9 mouse cellular contexts compared by ENCODE assay signal in genomic region chr6:54631462-54631861, GRCm38 (mm10). TPM values are rescaled to one million over a fixed set of nuclear protein-coding genes. Genes with fewer than 3 reads are reported as not detected.
DNase-seq lines count a peak whose midpoint lies in the region; ATAC-seq lines count a peak whose summit lies in the region.
"Had no signal": no experiment of that assay in that cellular context is flagged by ENCODE, and none has a peak within 500 bp of the region (broad histone marks: within the 10 kb centered on the region; RNA-seq: fewer than 3 reads in every experiment).

No protein-coding gene starts in this region.

- H3K4me2 ChIP-seq in kidney, embryonic 14.5 days (replicated peaks; ENCODE audit: low read depth, low read length), result no peak overlapping the region

- H3K27ac ChIP-seq in kidney, embryonic 14.5 days (ENCODE audit: low read depth, low read length), result no peak overlapping the region
- no peak overlapping the region for H3K27ac ChIP-seq in limb, embryonic 10.5 days
- H3K27ac ChIP-seq: macrophage had no signal

- no peaks in the 10 kb centered on the region for H3K9me3 ChIP-seq in kidney, embryonic 14.5 days (ENCODE audit: control insufficient read depth, low read length)
- H3K9me3 ChIP-seq in limb, embryonic 10.5 days (replicated peaks), result no peaks in the 10 kb centered on the region

- 51% methylated on average over 3 of the region's 3 CpGs for WGBS in kidney, embryonic 14.5 days
- WGBS in limb, embryonic 10.5 days, result 54% methylated on average over 3 of the region's 3 CpGs

- no peak for ATAC-seq in kidney, embryonic 14.5 days (ENCODE audit: low FRiP score, low TSS enrichment)
- ATAC-seq in megakaryocyte-erythroid progenitor cell, adult 5-6 weeks (replicated peaks; ENCODE audit: low FRiP score, low TSS enrichment, poor library complexity, severe bottlenecking), result 0 out of 2 replicates have a peak, but pooled peaks have one; percentile 30
- no peak for ATAC-seq in granulocyte monocyte progenitor cell, adult 5-6 weeks (replicated peaks; ENCODE audit: poor library complexity, severe bottlenecking)

- no peaks in the 10 kb centered on the region for H3K4me1 ChIP-seq in kidney, embryonic 14.5 days (ENCODE audit: control insufficient read depth, insufficient read depth, low read length)
- no peaks in the 10 kb centered on the region for H3K4me1 ChIP-seq in limb, embryonic 10.5 days

- H3K27me3 ChIP-seq in kidney, embryonic 14.5 days (ENCODE audit: control insufficient read depth, insufficient read depth, low read length), result no peaks in the 10 kb centered on the region
- H3K27me3 ChIP-seq in limb, embryonic 10.5 days (ENCODE audit: low read depth, poor library complexity, severe bottlenecking), result no peaks in the 10 kb centered on the region

- no peak overlapping the region for H3K9ac ChIP-seq in kidney, embryonic 14.5 days (ENCODE audit: low read depth, low read length)

- H3K4me3 ChIP-seq in kidney, embryonic 14.5 days (ENCODE audit: low read length), result no peak overlapping the region
- H3K4me3 ChIP-seq in limb, embryonic 10.5 days, result no peak overlapping the region

- DNase-seq in cerebellum, adult 18-20 months, result peak; percentile 24 to 27
- DNase-seq in cerebellum, adult 11-12 months, result no peak
- peak; percentile 11 to 17 for DNase-seq in kidney, postnatal 4 days
- DNase-seq in T-cell, adult 2 months (ENCODE audit: low spot score), result peak; percentile 37
- no peak for DNase-seq in limb, embryonic 10.5 days (ENCODE audit: low spot score)

- H3K36me3 ChIP-seq in kidney, embryonic 14.5 days (ENCODE audit: control insufficient read depth, insufficient read depth, low read length), result peaks cover 20% of the 10 kb centered on the region; the same call in 1 of the 2 replicates
- peaks cover 48% of the 10 kb centered on the region for H3K36me3 ChIP-seq in limb, embryonic 10.5 days

RNA-seq across cellular contexts. Expression of gene Fkbp14, which starts 34.4 kb away (rescaled TPM):
- 18.4 and 25.8 TPM in 2 replicates for polyA plus RNA-seq in kidney, embryonic 14.5 days (2014; fragmentation: Nextera tagmentation; extraction: Ambion mirVana)
- total RNA-seq in megakaryocyte-erythroid progenitor cell, adult 5-6 weeks (2014; fragmentation: Nextera tagmentation), result 2.9 and 6.3 TPM in 2 replicates
- total RNA-seq in megakaryocyte-erythroid progenitor cell, adult 5-6 weeks (2017), result 1.5 and 2.1 TPM in 2 replicates
- 8.7 and 14.2 TPM in 2 replicates for polyA plus RNA-seq in limb, embryonic 10.5 days (2016; fragmentation: Nextera tagmentation; extraction: Ambion mirVana)
- not detected in 2 replicates for total RNA-seq in granulocyte monocyte progenitor cell, adult 5-6 weeks (2014; fragmentation: Nextera tagmentation)
- not detected in 2 replicates for total RNA-seq in granulocyte monocyte progenitor cell, adult 5-6 weeks (2017)

RNA-seq across cellular contexts. Expression of gene Plekha8, which starts 36.6 kb away (rescaled TPM):
- polyA plus RNA-seq in kidney, embryonic 14.5 days (2014; fragmentation: Nextera tagmentation; extraction: Ambion mirVana), result 7.8 and 14.6 TPM in 2 replicates
- total RNA-seq in megakaryocyte-erythroid progenitor cell, adult 5-6 weeks (2014; fragmentation: Nextera tagmentation), result 3.1 and 4.2 TPM in 2 replicates
- total RNA-seq in megakaryocyte-erythroid progenitor cell, adult 5-6 weeks (2017), result 3.2 and 5.3 TPM in 2 replicates
- 17.1 and 21.8 TPM in 2 replicates for polyA plus RNA-seq in limb, embryonic 10.5 days (2016; fragmentation: Nextera tagmentation; extraction: Ambion mirVana)
- total RNA-seq in granulocyte monocyte progenitor cell, adult 5-6 weeks (2014; fragmentation: Nextera tagmentation), result 2.7 and 4.6 TPM in 2 replicates
- total RNA-seq in granulocyte monocyte progenitor cell, adult 5-6 weeks (2017), result 2.2 and 3.1 TPM in 2 replicates

RNA-seq across cellular contexts. Expression of gene Mturn, which starts 50.0 kb away (rescaled TPM):
- 3.8 and 4.2 TPM in 2 replicates for polyA plus RNA-seq in kidney, embryonic 14.5 days (2014; fragmentation: Nextera tagmentation; extraction: Ambion mirVana)
- total RNA-seq in megakaryocyte-erythroid progenitor cell, adult 5-6 weeks (2014; fragmentation: Nextera tagmentation), result 2.0 and 2.1 TPM in 2 replicates
- 0.57 and 1.9 TPM in 2 replicates for total RNA-seq in megakaryocyte-erythroid progenitor cell, adult 5-6 weeks (2017)
- polyA plus RNA-seq in limb, embryonic 10.5 days (2016; fragmentation: Nextera tagmentation; extraction: Ambion mirVana), result 2.5 and 5.2 TPM in 2 replicates
- total RNA-seq in granulocyte monocyte progenitor cell, adult 5-6 weeks (2014; fragmentation: Nextera tagmentation), result 0.04 TPM in 1 of 2 replicates, not detected in the other
- 0.13 TPM in 1 of 2 replicates, not detected in the other for total RNA-seq in granulocyte monocyte progenitor cell, adult 5-6 weeks (2017)

Comparison
In these comparisons a context has a peak if more than half of its experiments do, and no peak if none do; other contexts are left out.
1. DNase-seq: peak in cerebellum, adult 18-20 months (2 of 2), kidney, postnatal 4 days (2 of 2) and T-cell, adult 2 months (single experiment); none in cerebellum, adult 11-12 months (single experiment) and limb, embryonic 10.5 days (single experiment).